Mouse (Mus musculus) inflammation-experienced regulatory T-cells, adult 6 months (primary cell): ENCODE results near the gene Gm9964. TPM values are rescaled to one million over a fixed set of nuclear protein-coding genes. Genes with fewer than 3 reads are reported as not detected.

Source experiments
- ATAC-seq: one replicate; pipeline ENCODE4 v1.8.0; 2017
- polyA plus RNA-seq, 3 experiments: library from polyadenylated mRNA; unstranded; fragments of 100-300 nt; shearing (Covaris generic); gene quantifications; one replicate each; pipeline ENCODE4 v1.2.1; 2017

Gene Gm9964
- polyA plus RNA-seq, 3 experiments from 2014 or later = not detected

GRCm38 (mm10) chr11:79252881-79253541 lies 43.7 kb downstream of the Gm9964 start:
- peak; percentile 37 for ATAC-seq

Other genes starting within 250 kb of the Gm9964 start
- gene Ksr1, start 150.5 kb downstream of the Gm9964 start, polyA plus RNA-seq = 1 to 10 TPM; 3.6 to 4.6 (median 3.9) TPM
- 100 to 1,000 TPM in 1 of 3 experiments, 10 to 100 TPM in 2; 76.6 to 101 (median 89.4) TPM for gene Wsb1, start 42.2 kb downstream of the Gm9964 start, polyA plus RNA-seq
- 1 to 10 TPM; 2.0 to 2.7 (median 2.4) TPM for gene Nf1, start 42.8 kb upstream of the Gm9964 start, polyA plus RNA-seq
- gene Omg, start 207.2 kb upstream of the Gm9964 start, polyA plus RNA-seq = under 1 TPM; 0.20 to 0.75 (median 0.31) TPM
- 10 to 100 TPM; 81.8 to 99.4 (median 98.7) TPM for gene Evi2b, start 226.9 kb upstream of the Gm9964 start, polyA plus RNA-seq
- 1 to 10 TPM; 7.2 to 8.4 (median 7.2) TPM for gene Evi2, start 233.7 kb upstream of the Gm9964 start, polyA plus RNA-seq
- gene Evi2a, start 233.7 kb upstream of the Gm9964 start, polyA plus RNA-seq = 10 to 100 TPM; 63.8 to 92.4 (median 76.7) TPM